Mouse (Mus musculus) cortical plate, adult 2 months (tissue): ENCODE results near the gene Prkaa1. TPM values are rescaled to one million over a fixed set of nuclear protein-coding genes. Genes with fewer than 3 reads are reported as not detected.

ENCODE experiments used
- H3K27ac ChIP-seq: fragments of 200-500 bp; 2 replicates; pipeline ENCODE4 v1.5.1; 2012; ENCODE audit warnings: low read length, control low read depth, inconsistent platforms; ENCODE audit not compliant: insufficient read depth
- H3K4me1 ChIP-seq: fragments of 200-500 bp; 2 replicates; pipeline ENCODE4 v1.6.1; 2011; ENCODE audit warnings: low read length; ENCODE audit not compliant: control insufficient read depth, insufficient read depth
- H3K4me3 ChIP-seq: fragments of 200-500 bp; 2 replicates; pipeline ENCODE4 v1.5.1; 2011; ENCODE audit warnings: mild to moderate bottlenecking, low read length, control low read depth; ENCODE audit not compliant: insufficient read depth
- CTCF ChIP-seq: fragments of 200-500 bp; IDR thresholded peaks from 2 replicates; pipeline ENCODE4 v1.5.1; 2011; ENCODE audit warnings: mild to moderate bottlenecking, control low read depth, low read length; ENCODE audit not compliant: insufficient read depth; ENCODE audit errors: extremely low read depth
- POLR2A ChIP-seq: fragments of 200-500 bp; IDR thresholded peaks from 2 replicates; pipeline ENCODE4 v1.6.1; 2011; ENCODE audit warnings: mild to moderate bottlenecking, low read length, control low read depth; ENCODE audit not compliant: insufficient read depth; ENCODE audit errors: extremely low read depth
- polyA plus RNA-seq: library from polyadenylated mRNA; depleted of rRNA; stranded (reverse); fragments of >200 nt; gene quantifications from 2 replicates; pipeline ENCODE4 v1.2.3, GENCODE M21; 2012

The Prkaa1 gene
- polyA plus RNA-seq, 1 experiment = 13.4 TPM

- Histone ChIP-seq H3K27ac (no peak overlapping the region), H3K4me3 (no peak overlapping the region), H3K4me1 (peaks cover 4% of the 10 kb centered on the region; the same call in 1 of the 2 replicates)
- TF ChIP-seq POLR2A (no peak), CTCF (no peak)
Observed at GRCm38 (mm10) chr15:5140357-5140756, 3.3 kb upstream of the Prkaa1 start.

GRCm38 (mm10) chr15:5142047-5142446 is 1.6 kb upstream of the Prkaa1 start:
- Histone ChIP-seq H3K27ac (no peak overlapping the region), H3K4me1 (peaks cover 6% of the 10 kb centered on the region; the same call in 1 of the 2 replicates), H3K4me3 (no peak overlapping the region)
- TF ChIP-seq CTCF (no peak), POLR2A (no peak)

- no peak overlapping the region; the same call in 1 of the 2 replicates for H3K4me3 ChIP-seq
Observed at GRCm38 (mm10) chr15:5142714-5143113, 947 bp upstream of the Prkaa1 start.

GRCm38 (mm10) chr15:5144021-5144778 is 539 bp downstream of the Prkaa1 start:
- Histone ChIP-seq H3K4me1 (peaks cover 6% of the 10 kb centered on the region; the same call in 1 of the 2 replicates), H3K27ac (peak overlapping the region; percentile 97), H3K4me3 (peak overlapping the region; percentile 98)
- TF ChIP-seq POLR2A (no peak), CTCF (no peak)

More at GRCm38 (mm10) chr15:5142714-5143113, 947 bp upstream of the Prkaa1 start:
- no peak for TF ChIP-seq POLR2A
- no peak for TF ChIP-seq CTCF
- peaks cover 6% of the 10 kb centered on the region; the same call in 1 of the 2 replicates for H3K4me1 ChIP-seq
- H3K27ac ChIP-seq = no peak overlapping the region

- peaks cover 6% of the 10 kb centered on the region; the same call in 1 of the 2 replicates for H3K4me1 ChIP-seq
- TF ChIP-seq POLR2A = no peak
- TF ChIP-seq CTCF = no peak
- no peak overlapping the region for H3K27ac ChIP-seq
- H3K4me3 ChIP-seq = no peak overlapping the region; the same call in 1 of the 2 replicates
Observed at GRCm38 (mm10) chr15:5145196-5145945, 1.7 kb downstream of the Prkaa1 start.

GRCm38 (mm10) chr15:5149187-5149586 is 5.5 kb downstream of the Prkaa1 start:
- H3K4me3 ChIP-seq = no peak overlapping the region
- peaks cover 6% of the 10 kb centered on the region; the same call in 1 of the 2 replicates for H3K4me1 ChIP-seq
- TF ChIP-seq CTCF = no peak
- no peak for TF ChIP-seq POLR2A
- no peak overlapping the region for H3K27ac ChIP-seq

GRCm38 (mm10) chr15:5152171-5152570 is 8.5 kb downstream of the Prkaa1 start:
- TF ChIP-seq CTCF (no peak), POLR2A (no peak)
- H3K4me3 ChIP-seq = no peak overlapping the region
- H3K27ac ChIP-seq = no peak overlapping the region
- H3K4me1 ChIP-seq = no peaks in the 10 kb centered on the region; the same call in 1 of the 2 replicates

GRCm38 (mm10) chr15:5154621-5155020 is 11.0 kb downstream of the Prkaa1 start:
- TF ChIP-seq POLR2A (no peak), CTCF (no peak)
- Histone ChIP-seq H3K27ac (no peak overlapping the region), H3K4me1 (peaks cover 1% of the 10 kb centered on the region; the same call in 1 of the 2 replicates), H3K4me3 (no peak overlapping the region)

- H3K4me1 ChIP-seq = peaks cover 1% of the 10 kb centered on the region; the same call in 1 of the 2 replicates
- TF ChIP-seq POLR2A (no peak), CTCF (no peak)
- H3K27ac ChIP-seq = no peak overlapping the region
- no peak overlapping the region for H3K4me3 ChIP-seq
Observed at GRCm38 (mm10) chr15:5155093-5155492, 11.4 kb downstream of the Prkaa1 start.
